Mouse (Mus musculus): ENCODE data around the gene Pias4. TPM values are rescaled to one million over a fixed set of nuclear protein-coding genes. Genes with fewer than 3 reads are reported as not detected.
A peak's percentile ranks its signal among the peaks of the same experiment; 100 is the strongest.
"Not testable (repeated sequence)": the region's sequence is repeated elsewhere in the genome, so short reads cannot be mapped to it uniquely, and the experiment has no call there.

The Pias4 gene
- polyA plus RNA-seq, 1 experiment from 2014 or later = 72.2 TPM

DNA sequence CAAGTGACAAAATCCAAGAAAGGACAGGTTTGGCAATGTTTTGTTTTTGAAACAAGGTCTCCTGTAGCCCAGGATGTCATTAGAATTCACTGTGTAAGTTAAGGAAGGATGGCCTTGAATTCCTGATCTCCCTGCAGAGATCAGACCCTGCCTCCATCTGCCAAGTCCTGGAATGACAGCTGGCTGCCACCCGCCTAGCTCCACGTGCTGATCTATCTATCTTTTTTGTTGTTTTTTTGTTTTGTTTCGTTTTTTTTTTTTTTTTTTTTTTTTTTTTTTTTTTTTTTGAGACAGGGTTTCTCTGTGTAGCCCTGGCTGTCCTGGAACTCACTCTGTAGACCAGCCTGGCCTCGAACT lies 7.6 kb upstream of the Pias4 start:
- H3K4me1 ChIP-seq (replicated peaks) = peaks cover 56% of the 10 kb centered on the region
- DNase-seq (ENCODE audit: low spot score); H3K9me3 ChIP-seq; H3K27me3 ChIP-seq (ENCODE audit: insufficient read depth, poor library complexity, severe bottlenecking): not testable (repeated sequence)
- WGBS = 3% methylated on average over 4 of the region's 4 CpGs
- peak overlapping the region; percentile 100 for H3K4me3 ChIP-seq
- H3K36me3 ChIP-seq = peaks cover 33% of the 10 kb centered on the region
- H3K27ac ChIP-seq = peak overlapping the region; percentile 98

DNA sequence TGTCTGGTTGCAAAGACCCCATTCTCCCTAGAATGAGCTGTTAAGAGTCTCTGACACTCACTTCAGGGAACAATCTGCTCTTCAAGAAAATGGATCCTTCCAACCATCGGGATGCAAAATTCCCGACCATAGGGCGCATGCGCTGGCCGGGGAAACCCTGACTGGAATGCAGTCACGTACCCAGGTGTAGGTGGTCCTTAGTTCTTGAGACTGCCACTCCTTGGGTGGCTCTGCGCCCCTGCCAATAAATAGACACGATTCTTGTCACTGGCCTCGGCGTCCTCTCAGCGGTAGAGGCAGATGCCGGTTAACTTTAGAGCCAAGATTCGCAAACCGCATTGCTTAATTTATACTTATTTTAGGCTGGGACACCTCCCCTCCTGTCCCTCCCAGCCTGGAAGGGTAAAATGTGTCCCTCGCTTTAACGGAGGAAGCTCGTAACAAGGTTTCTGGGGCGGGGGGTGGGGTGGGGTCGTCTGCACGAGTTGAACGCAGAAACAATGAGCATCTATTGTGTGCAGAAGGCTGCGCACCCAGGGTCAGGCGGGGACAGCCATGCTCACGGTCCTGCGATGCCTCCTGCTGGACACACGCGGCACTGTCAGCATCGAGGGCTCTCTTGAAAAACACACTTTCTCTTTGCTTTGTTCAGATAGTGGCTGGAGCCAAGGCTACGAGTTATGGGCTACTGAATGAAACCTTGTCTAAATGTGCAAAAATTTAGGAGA lies 7.1 kb upstream of the Pias4 start:
- peak; percentile 93 for DNase-seq (ENCODE audit: low spot score)
- Histone ChIP-seq H3K4me3 (peak overlapping the region; percentile 100), H3K9me3 (no peaks in the 10 kb centered on the region), H3K36me3 (peaks cover 28% of the 10 kb centered on the region), H3K4me1 (replicated peaks) (peaks cover 56% of the 10 kb centered on the region), H3K27ac (peak overlapping the region; percentile 98), H3K27me3 (ENCODE audit: insufficient read depth, poor library complexity, severe bottlenecking) (no peaks in the 10 kb centered on the region)
- 2% methylated on average over 29 of the region's 29 CpGs for WGBS

DNA sequence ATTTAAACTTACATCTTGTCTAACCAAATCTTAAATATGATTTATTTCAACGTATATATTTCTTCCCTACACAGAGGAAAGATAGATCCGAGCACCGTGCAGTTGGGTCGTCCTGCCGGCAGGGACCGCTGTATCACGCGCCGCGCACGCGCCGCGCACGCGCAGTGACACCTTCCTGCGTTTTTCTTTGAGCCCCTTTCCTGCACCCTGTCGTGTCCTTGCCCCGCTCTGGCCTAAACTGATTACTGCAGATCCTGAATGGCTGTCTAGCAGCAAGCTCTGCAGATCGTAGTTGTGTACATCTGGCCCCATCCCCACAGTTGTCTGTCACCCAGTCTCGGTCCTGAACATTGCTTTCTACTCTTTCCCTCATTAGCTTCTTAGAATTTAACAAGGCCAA lies 5.4 kb upstream of the Pias4 start:
- H3K36me3 ChIP-seq = peaks cover 11% of the 10 kb centered on the region
- H3K4me3 ChIP-seq = peak overlapping the region; percentile 36
- no peaks in the 10 kb centered on the region for H3K27me3 ChIP-seq (ENCODE audit: insufficient read depth, poor library complexity, severe bottlenecking)
- H3K4me1 ChIP-seq (replicated peaks) = peaks cover 55% of the 10 kb centered on the region
- WGBS = 3% methylated on average over 21 of the region's 21 CpGs
- DNase-seq (ENCODE audit: low spot score) = peak; percentile 89
- no peaks in the 10 kb centered on the region for H3K9me3 ChIP-seq
- peak overlapping the region; percentile 98 for H3K27ac ChIP-seq

DNA sequence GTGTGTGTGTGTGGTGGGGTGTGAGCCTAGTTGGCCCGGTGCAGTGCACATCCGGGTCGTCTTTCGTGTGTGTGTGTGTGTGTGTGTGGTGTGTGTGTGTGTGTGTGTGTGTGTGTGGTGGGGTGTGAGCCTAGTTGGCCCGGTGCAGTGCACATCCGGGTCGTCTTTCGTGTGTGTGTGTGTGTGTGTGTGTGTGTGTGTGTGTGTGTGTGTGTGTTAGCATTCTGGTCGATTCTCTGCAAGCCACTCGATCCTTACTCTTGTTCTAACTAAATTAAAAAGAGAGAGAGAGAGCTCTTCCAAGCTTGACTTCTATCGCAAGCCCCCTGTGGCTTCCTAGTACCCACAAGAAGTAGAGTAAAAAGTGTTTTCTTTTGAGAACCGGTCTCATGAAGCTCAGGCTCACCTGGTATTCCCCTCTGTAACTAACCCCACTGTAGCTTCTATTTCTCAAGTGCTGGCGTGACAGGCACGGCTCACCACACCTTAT lies 1.7 kb upstream of the Pias4 start:
- Histone ChIP-seq H3K4me3 (peak overlapping the region; percentile 99), H3K4me1 (replicated peaks) (peaks cover 56% of the 10 kb centered on the region), H3K36me3 (peaks cover 10% of the 10 kb centered on the region)
- H3K27ac ChIP-seq; H3K9me3 ChIP-seq; H3K27me3 ChIP-seq (ENCODE audit: insufficient read depth, poor library complexity, severe bottlenecking); DNase-seq (ENCODE audit: low spot score): not testable (repeated sequence)
- 59% methylated on average over 11 of the region's 14 CpGs for WGBS

DNA sequence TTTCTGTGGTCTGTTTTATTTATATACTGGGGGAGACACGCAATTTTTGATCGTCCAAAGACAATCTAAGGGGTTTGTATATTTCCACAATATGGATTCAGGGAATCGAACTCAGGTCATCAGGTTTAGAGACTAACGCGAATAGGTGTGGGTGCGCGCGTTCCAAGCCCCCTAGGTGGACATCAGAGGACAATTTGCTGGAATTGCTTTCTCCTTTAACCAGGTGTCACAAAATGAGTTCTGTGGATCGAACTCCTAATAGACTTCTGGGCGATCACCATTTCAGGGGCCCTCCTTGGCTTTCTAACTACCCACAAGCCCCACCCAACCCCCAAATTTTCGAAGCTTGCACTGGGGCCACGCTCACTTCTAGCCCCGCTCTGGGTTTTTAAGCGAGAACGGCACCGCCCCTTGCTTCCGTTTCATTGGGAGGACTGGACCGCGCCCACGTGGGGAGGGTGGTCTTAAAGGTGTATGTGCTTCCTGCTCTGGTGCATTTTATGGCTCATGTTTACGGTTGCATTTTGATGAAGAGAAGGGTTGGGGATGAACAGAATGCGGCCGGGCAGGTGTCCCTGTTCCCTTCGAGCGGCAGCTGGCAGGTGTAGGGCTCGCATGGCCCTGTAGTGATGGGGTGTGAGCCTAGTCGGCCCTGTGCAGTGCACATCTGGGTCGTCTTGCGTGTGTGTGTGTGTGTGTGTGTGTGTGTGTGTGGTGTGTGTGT lies 960 bp upstream of the Pias4 start:
- H3K36me3 ChIP-seq = peaks cover 18% of the 10 kb centered on the region
- peak overlapping the region; percentile 94 for H3K27ac ChIP-seq
- H3K4me3 ChIP-seq = peak overlapping the region; percentile 99
- peak; percentile 74 for DNase-seq (ENCODE audit: low spot score)
- no peaks in the 10 kb centered on the region for H3K9me3 ChIP-seq
- 6% methylated on average over 29 of the region's 29 CpGs for WGBS
- H3K4me1 ChIP-seq (replicated peaks) = peaks cover 50% of the 10 kb centered on the region
- H3K27me3 ChIP-seq (ENCODE audit: insufficient read depth, poor library complexity, severe bottlenecking) = no peaks in the 10 kb centered on the region

DNA sequence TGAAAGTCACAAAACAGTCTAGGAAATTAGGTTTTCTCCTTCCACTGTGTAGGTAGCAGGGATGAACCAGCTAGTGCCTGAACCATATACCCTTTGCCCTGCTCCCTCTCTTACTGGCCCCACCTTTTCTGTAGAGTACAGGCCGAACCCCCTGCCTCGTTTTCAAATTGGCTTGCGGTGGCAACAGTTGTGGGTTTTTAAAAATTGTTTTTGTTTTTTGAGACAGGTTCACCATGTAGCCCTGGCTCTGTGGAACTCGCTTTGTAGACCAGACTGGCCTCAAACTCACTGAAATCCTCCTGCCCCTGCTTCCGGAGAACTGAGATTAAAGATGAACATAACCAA lies 336 bp upstream of the Pias4 start:
- H3K4me3 ChIP-seq = peak overlapping the region; percentile 99
- peak overlapping the region; percentile 94 for H3K27ac ChIP-seq
- H3K9me3 ChIP-seq = no peaks in the 10 kb centered on the region
- H3K27me3 ChIP-seq (ENCODE audit: insufficient read depth, poor library complexity, severe bottlenecking) = no peaks in the 10 kb centered on the region
- H3K4me1 ChIP-seq (replicated peaks) = peaks cover 44% of the 10 kb centered on the region
- H3K36me3 ChIP-seq = peaks cover 24% of the 10 kb centered on the region
- DNase-seq (ENCODE audit: low spot score) = no peak
- WGBS = 12% methylated on average over 5 of the region's 5 CpGs

DNA sequence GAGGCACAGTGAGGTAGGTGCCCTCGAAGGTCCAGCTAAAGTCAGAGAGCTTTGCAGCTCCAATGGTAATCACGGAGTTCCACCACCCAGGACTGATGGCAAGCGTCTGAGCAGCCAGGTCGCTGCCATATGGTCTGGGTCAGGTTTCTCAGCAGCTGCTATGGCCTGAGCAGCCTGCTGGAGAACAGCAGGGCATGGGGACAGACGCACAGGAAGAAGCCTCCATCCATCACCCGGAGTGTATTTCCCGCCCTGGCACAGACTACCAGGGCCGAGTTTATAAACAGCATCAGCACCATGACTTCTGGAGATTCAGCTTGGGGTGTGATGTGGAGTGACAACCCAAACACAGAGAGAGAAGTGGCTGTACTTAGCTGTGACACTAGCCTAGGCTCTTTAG lies 2.6 kb downstream of the Pias4 start:
- Histone ChIP-seq H3K27me3 (ENCODE audit: insufficient read depth, poor library complexity, severe bottlenecking) (no peaks in the 10 kb centered on the region), H3K36me3 (peaks cover 53% of the 10 kb centered on the region), H3K4me3 (no peak overlapping the region; the same call in 1 of the 2 replicates), H3K9me3 (no peaks in the 10 kb centered on the region), H3K27ac (no peak overlapping the region), H3K4me1 (replicated peaks) (peaks cover 55% of the 10 kb centered on the region)
- DNase-seq (ENCODE audit: low spot score) = no peak
- WGBS = 87% methylated on average over 8 of the region's 8 CpGs

DNA sequence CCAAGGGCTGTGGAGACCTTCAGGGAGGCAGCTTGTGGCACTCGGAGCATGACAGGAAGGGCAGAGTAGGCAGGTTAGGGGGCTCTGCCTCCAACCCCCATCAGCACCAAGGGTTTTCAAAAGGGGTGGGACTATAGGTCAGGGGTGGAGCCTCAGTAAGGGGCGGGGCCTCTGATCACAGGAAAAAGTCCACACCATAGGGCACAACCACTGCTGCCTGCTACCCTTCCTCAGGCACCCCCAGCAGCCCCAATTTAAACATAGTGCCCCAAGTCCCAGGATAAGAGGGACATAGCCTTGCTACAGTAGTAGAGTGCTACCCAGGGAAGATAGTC lies 5.4 kb downstream of the Pias4 start:
- Histone ChIP-seq H3K4me3 (no peak overlapping the region), H3K4me1 (replicated peaks) (peaks cover 37% of the 10 kb centered on the region), H3K27ac (peak overlapping the region; percentile 50; the same call in 1 of the 2 replicates), H3K27me3 (ENCODE audit: insufficient read depth, poor library complexity, severe bottlenecking) (no peaks in the 10 kb centered on the region), H3K9me3 (no peaks in the 10 kb centered on the region), H3K36me3 (peaks cover 80% of the 10 kb centered on the region)
- DNase-seq (ENCODE audit: low spot score) = no peak
- WGBS = 82% methylated on average over 2 of the region's 2 CpGs

DNA sequence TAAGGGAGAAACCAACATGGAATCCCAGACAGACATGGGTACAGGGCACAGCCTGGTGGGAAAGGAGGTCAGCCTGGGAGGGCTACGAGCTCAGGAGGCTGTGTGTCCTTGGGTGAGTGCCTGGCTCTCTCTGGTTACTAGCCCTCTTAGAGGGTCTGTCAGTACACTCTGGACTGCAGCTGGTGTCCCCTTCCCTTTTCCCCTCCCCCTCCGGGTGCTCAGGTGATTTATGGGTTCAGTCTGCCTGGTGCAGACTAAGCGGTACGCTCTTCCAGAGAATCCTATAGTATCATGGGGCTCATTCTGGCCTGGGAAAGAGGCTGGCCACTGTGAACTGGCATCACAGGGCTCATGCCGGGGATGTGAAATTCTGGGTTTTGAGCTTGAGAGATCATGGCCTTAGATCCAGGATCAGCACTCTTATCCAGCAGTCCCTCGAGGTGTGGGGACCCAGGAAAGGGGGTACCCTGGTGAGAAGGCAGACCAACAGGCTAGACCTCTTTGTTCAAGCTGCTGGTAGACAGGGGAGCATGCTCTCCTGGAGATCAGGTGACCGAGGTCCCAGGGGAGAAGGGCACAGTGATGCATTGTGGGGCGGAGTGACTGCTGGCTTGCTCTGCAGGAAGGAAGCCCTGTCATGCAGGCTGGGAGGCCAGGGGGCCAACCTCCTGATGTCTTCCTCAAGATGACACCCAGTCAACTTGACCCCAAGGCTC lies 6.0 kb downstream of the Pias4 start:
- Histone ChIP-seq H3K27me3 (ENCODE audit: insufficient read depth, poor library complexity, severe bottlenecking) (no peaks in the 10 kb centered on the region), H3K4me1 (replicated peaks) (peaks cover 32% of the 10 kb centered on the region), H3K27ac (peak overlapping the region; percentile 50), H3K9me3 (no peaks in the 10 kb centered on the region), H3K4me3 (no peak overlapping the region), H3K36me3 (peaks cover 85% of the 10 kb centered on the region)
- WGBS = 89% methylated on average over 8 of the region's 8 CpGs
- no peak for DNase-seq (ENCODE audit: low spot score)

DNA sequence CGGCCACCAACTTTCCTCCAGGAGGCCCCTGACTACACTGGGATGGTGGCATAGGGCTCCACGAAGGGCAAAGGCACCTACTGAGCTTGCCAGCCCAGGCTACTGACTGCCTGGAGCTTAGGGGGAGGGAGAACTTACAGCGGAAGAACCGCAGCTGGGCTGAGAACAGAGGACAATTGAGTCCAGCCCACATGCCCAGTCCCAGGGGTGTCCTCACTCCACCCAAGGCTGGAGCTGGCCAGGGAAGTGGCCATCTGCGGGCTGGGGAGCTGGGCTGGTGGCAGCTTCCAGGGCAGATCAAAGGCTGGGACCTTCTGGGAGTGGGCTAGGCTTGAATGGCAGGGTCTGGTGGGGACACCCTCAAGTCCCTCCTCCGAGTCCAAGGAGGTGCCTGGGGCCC lies 13.0 kb downstream of the Pias4 start:
- 81% methylated on average over 6 of the region's 6 CpGs for WGBS
- 0 out of 2 replicates have a peak, but pooled peaks cover 2% of the 10 kb centered on the region for H3K9me3 ChIP-seq
- 0 out of 2 replicates have a peak overlapping the region, but pooled peaks have one; percentile 29 for H3K27ac ChIP-seq
- H3K27me3 ChIP-seq (ENCODE audit: insufficient read depth, poor library complexity, severe bottlenecking) = no peaks in the 10 kb centered on the region
- peaks cover 84% of the 10 kb centered on the region for H3K36me3 ChIP-seq
- no peak overlapping the region for H3K4me3 ChIP-seq
- no peak for DNase-seq (ENCODE audit: low spot score)
- H3K4me1 ChIP-seq (replicated peaks) = peaks cover 9% of the 10 kb centered on the region; the same call in 1 of the 2 replicates

DNA sequence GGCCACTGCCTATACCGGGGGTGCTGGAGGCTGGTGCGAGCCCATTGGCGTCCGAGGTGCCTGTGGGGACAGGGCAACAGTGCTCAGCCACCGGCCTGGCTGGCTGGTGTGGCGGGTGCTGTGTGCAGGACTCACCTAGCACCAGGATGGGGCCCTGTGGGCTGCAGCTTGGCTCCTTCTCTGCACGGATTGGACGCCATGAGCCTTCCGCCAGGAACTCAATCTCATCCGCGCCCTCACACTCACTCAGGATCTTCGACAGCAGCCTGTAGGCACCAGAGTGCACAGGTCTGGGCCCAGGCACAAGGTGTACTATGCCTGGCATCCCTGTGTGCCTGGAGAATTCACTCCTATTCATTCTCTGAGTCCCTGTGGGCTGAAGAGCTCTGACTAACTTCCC lies 13.4 kb downstream of the Pias4 start:
- H3K27me3 ChIP-seq (ENCODE audit: insufficient read depth, poor library complexity, severe bottlenecking) = no peaks in the 10 kb centered on the region
- peaks cover 9% of the 10 kb centered on the region; the same call in 1 of the 2 replicates for H3K4me1 ChIP-seq (replicated peaks)
- DNase-seq (ENCODE audit: low spot score) = no peak
- 0 out of 2 replicates have a peak, but pooled peaks cover 2% of the 10 kb centered on the region for H3K9me3 ChIP-seq
- WGBS = 91% methylated on average over 12 of the region's 12 CpGs
- H3K27ac ChIP-seq = 0 out of 2 replicates have a peak overlapping the region, but pooled peaks have one; percentile 29
- no peak overlapping the region for H3K4me3 ChIP-seq
- peaks cover 86% of the 10 kb centered on the region for H3K36me3 ChIP-seq

DNA sequence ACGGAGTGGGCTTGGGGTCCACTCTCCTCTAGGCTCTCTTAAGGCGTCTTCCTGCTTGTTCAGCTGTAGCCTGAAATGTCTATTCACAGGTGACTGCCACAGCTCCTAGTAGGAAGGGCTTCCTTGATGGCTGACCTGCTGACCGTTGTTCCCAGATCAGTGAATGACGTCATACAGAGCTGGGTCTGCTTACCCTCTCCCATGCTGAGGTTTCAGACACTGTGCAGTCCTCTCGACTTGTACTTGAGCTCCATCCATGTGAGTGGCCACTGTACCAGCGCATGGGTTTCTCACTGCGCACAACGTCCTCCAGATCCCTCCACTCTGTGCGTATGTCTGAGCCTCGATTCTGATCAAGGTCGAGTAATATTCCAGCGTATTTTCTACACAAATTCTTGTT lies 15.1 kb downstream of the Pias4 start:
- peaks cover 86% of the 10 kb centered on the region for H3K36me3 ChIP-seq
- H3K4me3 ChIP-seq = no peak overlapping the region
- no peaks in the 10 kb centered on the region for H3K27me3 ChIP-seq (ENCODE audit: insufficient read depth, poor library complexity, severe bottlenecking)
- WGBS = 79% methylated on average over 12 of the region's 12 CpGs
- H3K27ac ChIP-seq = no peak overlapping the region
- H3K4me1 ChIP-seq (replicated peaks) = peaks cover 9% of the 10 kb centered on the region; the same call in 1 of the 2 replicates
- DNase-seq (ENCODE audit: low spot score) = no peak
- H3K9me3 ChIP-seq = 0 out of 2 replicates have a peak, but pooled peaks cover 2% of the 10 kb centered on the region

Measured in hindbrain, embryonic 10.5 days (tissue).